Mouse (Mus musculus): ENCODE measurements around the gene Eif2b1. TPM values are rescaled to one million over a fixed set of nuclear protein-coding genes. Genes with fewer than 3 reads are reported as not detected.
"Not testable (repeated sequence)": the region's sequence is repeated elsewhere in the genome, so short reads cannot be mapped to it uniquely, and the experiment has no call there.

The Eif2b1 gene
- total RNA-seq (2022) = 10 to 100 TPM; 30.2 to 38.8 (median 32.8) TPM

DNA sequence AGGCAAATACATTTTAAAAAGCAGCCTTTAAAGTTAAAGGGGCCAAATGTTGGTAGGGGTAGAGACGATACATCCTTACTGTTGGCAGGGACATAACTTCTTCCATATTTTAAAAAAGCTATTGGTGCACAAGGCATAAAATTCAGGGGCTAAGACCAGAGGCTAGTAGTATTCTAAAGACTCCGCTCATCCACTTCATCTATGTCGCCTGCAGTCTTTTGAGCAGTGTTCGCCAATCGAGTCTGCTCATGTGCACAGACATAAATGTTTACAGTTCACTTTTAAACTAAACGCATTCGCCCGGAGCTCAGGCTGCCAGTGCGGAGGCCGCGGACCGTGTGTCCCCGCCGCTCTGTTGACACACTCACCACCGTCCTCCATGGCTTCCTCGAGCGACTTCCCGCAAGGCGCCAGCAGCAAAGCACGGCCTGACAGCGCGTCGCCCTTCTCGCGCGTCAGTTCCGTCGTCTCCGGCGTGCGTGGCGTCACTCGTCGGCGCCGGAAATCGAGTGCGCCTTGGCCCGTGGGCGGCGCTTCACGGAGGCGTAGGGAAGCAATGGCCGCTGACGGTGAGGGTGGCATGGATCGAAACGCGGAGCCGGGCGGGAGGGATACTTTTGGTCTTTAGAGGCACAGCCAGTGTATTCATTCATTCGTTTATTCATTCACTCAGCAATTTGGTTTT, at the start of gene Eif2b1, which contains the start of gene Gtf2h3:
Gene Eif2b1 (minus strand): TSS at position 499 of the 685 bp plus-strand sequence.
Gene Gtf2h3 (plus strand): TSS at position 508 of the 685 bp plus-strand sequence.
- DNase-seq (ENCODE audit: low spot score in 2 of 2) = peak; percentile 87 to 91

DNA sequence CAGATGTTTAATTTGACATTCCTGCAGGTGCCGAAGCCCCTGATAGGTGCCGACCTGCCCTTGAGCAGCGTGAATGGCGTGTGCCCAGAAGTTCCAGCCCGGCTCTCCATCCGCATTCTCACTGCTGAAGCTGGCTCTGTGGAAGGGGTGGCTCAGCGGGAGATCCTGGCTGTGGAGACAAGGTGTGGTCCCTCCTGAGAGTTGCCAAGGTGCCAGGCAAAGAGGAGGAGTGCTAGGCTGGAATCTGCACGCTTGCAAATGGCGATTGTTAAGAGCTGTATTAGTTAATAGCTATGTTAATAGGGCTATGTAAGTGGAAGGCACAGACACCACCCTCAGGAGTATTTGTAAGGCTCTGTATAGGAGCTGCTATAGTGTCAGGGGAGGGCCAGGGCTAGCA, 45.4 kb upstream of the Eif2b1 start:
- DNase-seq (ENCODE audit: low spot score in 2 of 2) = no peak

- no peak for DNase-seq (ENCODE audit: low spot score in 2 of 2)
Observed at GRCm38 (mm10) chr5:124622890-124623289, 44.0 kb upstream of the Eif2b1 start.

DNA sequence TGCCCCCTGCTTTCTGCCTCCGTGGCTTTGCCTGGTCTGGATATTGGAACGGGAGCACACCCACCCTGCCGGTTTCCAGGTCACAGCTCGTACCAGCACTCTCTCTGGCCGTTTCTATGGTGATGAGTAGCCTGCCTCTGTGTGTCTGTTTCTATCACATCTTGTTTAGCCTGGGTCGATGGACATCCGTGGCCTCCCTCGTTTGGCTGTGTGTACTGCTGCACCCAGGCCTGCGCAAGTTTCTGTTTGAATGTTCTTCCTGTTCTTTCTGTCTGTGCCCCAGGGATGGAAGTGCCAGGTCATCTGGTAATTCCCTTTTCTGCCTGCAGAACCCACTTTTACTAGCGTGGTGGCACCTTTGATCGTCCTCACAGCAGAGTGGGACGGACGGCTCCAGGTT, 42.4 kb upstream of the Eif2b1 start:
- no peak for DNase-seq (ENCODE audit: low spot score in 2 of 2)

DNA sequence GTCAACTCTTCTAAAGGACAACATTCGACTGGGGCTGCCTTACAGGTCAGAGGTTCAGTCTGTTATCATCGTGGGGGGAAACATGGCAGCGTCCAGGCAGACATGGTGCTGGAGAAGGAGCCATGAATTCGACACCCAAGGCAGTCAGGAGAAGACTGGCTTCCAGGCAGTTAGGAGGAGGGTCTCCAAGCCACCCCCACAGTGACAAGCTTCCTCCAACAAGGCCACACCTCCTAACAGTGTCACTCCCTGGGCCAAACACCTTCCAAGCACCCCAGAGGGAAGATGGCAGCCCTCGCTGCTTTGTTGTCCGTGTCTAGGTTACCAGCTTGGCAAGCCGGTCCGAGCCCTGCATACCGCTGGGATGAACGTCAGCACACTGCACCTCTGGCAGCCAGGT, 39.8 kb upstream of the Eif2b1 start:
- DNase-seq (ENCODE audit: low spot score in 2 of 2) = no peak

DNA sequence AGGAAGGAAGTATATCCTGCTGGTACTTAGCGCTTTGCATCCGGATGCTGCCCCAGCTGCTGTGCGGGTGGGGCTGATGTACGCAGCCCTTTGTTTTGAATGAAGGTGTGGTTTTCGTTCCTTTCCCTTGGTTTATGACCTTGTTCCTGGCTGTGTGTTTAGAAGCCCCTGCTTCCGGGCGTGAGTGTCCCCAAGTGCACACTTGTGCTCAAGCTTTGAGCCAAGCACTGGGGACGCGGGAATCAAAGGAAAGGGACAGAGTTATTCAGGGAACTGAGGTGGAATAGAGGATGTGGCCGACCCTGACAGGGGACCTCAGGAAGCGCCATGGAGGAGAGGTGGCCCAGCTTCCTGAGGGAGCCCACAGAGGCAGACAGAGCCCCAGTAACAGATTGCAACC, 35.8 kb upstream of the Eif2b1 start:
- DNase-seq (ENCODE audit: low spot score in 2 of 2) = no peak

DNA sequence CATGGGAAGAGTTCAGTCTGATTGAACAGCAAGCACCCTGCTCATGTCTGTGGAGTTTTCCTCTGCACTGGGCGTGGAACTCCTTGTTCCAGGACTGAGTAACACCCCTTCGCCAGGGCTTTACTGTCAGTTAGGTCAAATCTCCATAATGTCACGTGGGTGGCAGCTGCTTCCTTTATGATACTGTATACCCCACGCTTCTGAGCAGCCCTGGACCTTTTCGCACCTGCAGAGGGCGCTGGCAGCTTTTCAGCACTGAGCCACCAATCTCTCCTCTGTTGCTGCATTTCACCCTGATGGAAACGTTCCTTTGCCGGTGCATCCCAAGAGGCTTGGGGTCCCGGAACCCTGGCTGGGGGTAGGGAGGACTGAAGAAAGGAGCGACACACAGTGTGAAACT, 32.0 kb upstream of the Eif2b1 start:
- DNase-seq (ENCODE audit: low spot score in 2 of 2) = no peak

GRCm38 (mm10) chr5:124605041-124605622, 26.2 kb upstream of the Eif2b1 start:
- DNase-seq (ENCODE audit: low spot score in 2 of 2) = no peak

DNA sequence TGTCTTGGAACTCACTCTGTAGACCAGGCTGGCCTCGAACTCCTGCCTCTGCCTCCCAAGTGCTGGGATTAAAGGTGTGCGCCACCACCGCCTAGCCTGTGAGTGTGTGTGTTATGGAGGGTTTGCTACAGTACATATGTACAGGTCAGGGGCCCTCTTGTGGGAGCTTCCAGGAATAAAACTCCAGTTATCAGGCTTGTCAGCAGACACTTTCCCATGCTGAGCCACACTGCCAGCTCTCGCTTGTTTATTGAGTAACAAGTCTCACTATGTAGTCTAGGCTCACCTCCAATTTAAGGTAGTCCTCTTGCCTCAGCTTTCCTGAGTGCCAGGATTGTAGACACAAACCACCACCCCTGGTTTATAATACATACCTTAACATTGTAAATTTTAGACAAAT, 25.4 kb upstream of the Eif2b1 start:
- no peak for DNase-seq (ENCODE audit: low spot score in 2 of 2)

- peak in 1 of 2 experiments; percentile 71 for DNase-seq (ENCODE audit: low spot score in 2 of 2)
Observed at GRCm38 (mm10) chr5:124602349-124602748, 23.4 kb upstream of the Eif2b1 start.

DNA sequence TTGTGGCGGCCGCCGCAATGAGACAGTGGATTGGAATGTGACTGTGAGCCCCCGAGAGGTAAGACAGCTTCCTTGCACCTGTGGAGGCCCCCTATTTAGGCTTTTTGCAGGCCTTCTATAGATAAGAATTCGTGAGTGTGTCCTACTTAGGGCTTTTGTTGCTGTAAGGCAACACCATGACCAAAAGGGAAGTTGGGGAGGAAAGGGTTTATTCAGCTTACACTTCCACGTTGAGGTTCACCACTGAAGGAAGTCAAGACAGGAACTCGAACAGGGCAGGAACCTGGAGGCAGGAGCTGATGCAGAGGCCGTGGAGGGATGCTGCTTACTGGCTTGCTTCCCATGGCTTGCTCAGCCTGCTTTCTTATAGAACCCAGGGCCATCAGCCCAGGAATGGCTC, 20.8 kb upstream of the Eif2b1 start:
- not testable (repeated sequence) for DNase-seq (ENCODE audit: low spot score in 2 of 2)

- peak; percentile 84 to 98 for DNase-seq (ENCODE audit: low spot score in 2 of 2)
Observed at GRCm38 (mm10) chr5:124598224-124599174, 19.6 kb upstream of the Eif2b1 start.

GRCm38 (mm10) chr5:124592768-124593167, 13.8 kb upstream of the Eif2b1 start:
- DNase-seq (ENCODE audit: low spot score in 2 of 2) = no peak

DNA sequence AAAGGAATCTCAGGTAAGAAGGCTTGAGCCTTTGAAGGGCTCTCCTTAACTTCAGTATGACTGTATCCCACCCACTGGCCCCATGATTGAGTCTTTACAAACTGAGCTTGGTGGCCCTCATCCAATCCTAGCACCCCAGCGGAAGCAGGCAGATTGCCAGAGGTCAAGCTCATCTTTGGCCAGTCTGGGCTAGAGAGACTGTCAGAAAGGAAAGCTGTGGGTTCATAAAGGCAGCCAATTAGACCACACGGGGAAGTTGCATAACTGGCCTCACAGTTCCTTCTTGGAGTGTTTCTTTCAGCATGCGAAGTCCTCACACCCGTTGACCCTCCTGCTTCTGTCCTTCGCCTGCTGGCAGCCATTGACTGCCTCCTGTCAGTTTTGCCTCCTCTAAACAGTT, 3.6 kb upstream of the Eif2b1 start:
- no peak for DNase-seq (ENCODE audit: low spot score in 2 of 2)

DNA sequence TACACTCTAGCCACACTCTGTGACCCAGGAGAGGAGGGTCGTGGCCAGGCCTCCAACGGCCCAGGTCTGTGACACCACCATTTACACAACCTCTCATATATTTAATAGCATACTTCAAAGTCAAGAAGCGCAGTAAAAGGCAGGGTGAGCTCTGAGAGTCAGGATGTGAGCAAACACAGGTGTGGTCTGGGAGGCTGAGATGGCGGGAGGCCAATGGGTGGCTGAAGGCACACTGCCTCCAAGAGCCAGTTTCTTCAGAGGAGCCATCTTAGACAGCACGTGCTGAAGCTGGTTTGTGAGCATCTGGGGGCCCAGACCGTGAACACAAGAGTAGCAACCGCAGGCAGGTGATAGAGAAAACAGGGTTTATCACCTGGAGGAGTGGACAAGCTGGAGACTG, 3.5 kb downstream of the Eif2b1 start:
- no peak for DNase-seq (ENCODE audit: low spot score in 2 of 2)

DNA sequence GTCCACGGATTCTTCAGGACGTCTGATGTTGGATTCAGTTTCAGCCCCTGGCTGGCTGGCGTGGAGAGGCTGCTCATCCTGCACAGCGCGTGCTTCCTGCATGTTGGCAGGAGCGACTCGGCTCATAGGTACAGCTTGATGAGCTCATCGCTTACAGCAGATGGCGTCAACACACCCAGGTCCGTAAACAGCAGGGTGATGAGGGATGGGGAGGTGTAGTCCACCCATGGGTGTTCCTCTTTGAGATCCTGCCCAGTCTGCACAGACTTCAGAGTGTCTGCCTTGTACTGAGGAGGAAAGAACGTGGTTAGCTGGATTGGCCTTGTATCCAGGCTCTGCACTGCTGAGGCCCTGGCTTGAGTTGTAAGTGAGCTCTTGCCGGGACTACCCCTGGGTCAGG, 7.9 kb downstream of the Eif2b1 start:
- peak in 1 of 2 experiments; percentile 80 for DNase-seq (ENCODE audit: low spot score in 2 of 2)

DNA sequence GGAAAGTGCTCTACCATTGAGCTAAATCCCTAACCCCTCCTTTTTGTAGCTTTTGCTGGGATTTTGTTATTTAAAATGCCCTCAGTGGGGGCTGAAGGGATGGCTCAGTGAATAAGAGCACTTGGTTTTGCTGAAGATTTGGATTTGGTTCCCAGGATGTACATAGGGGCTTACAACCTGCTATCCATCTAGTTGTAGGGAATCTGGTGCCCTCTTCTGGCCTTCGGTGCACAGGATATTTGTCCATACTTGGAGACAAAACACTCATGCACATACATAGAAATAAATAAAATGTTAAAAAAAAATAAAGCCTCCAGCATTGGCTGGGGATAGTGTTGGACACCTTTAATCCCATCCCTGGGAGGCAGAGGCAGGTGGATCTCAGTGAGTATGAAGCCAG, 23.8 kb downstream of the Eif2b1 start:
- DNase-seq (ENCODE audit: low spot score in 2 of 2) = no peak

- no peak for DNase-seq (ENCODE audit: low spot score in 2 of 2)
Observed at GRCm38 (mm10) chr5:124553607-124554006, 25.3 kb downstream of the Eif2b1 start.

GRCm38 (mm10) chr5:124552558-124553307, 26.2 kb downstream of the Eif2b1 start, which contains the start of gene Ddx55:
Gene Ddx55, plus strand, starts transcription at chr5:124552864.
- peak; percentile 84 to 88 for DNase-seq (ENCODE audit: low spot score in 2 of 2)

DNA sequence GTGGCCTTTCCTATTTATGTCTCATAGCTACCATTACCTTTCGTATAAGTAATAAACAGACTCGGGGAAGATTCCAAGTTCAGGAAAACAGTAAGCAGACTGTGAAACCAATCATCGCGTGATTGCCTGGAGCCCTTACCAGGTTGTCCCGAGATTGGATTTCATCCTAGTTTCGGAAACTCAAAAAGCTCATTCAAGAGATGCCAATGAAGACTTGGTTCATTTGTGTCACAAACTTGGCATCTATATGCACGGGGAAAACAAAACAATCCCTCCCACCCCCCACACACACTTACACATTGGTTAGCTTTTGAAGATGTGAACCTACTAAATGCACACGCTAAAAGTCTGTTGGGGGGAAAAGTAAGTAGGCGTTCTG, 26.8 kb downstream of the Eif2b1 start:
- DNase-seq (ENCODE audit: low spot score in 2 of 2) = no peak
